Mouse (Mus musculus): Measurements from ENCODE around the gene Msi1. TPM values are rescaled to one million over a fixed set of nuclear protein-coding genes. Genes with fewer than 3 reads are reported as not detected.
A peak's percentile ranks its signal among the peaks of the same experiment; 100 is the strongest.

The Msi1 gene
- total and polyA plus RNA-seq, 3 experiments = 3.5 to 5.7 TPM; not detected in 1

- TF ChIP-seq POLR2A (IDR thresholded peaks at IDR 0.05; ENCODE audit: control insufficient read depth in 1 of 2, insufficient read depth in 1 of 2, low read depth in 1 of 2, low read length in 2 of 2, poor library complexity in 1 of 2) (peak in 1 of 2 experiments; percentile 29; a peak in 1 of 4 replicates), MAZ (IDR thresholded peaks at IDR 0.05; ENCODE audit: low read depth, low read length) (peak; percentile 67; the same call in 1 of the 2 replicates), TBP (IDR thresholded peaks at IDR 0.05; ENCODE audit: low read depth, low read length) (peak; percentile 70), NRF1 (IDR thresholded peaks at IDR 0.05; ENCODE audit: insufficient read depth, low read depth, low read length, poor library complexity, severe bottlenecking) (no peak), ZMIZ1 (IDR thresholded peaks at IDR 0.05; ENCODE audit: low read depth, low read length) (no peak), SIN3A (IDR thresholded peaks at IDR 0.05; ENCODE audit: low read length) (no peak; the same call in 1 of the 2 replicates), BHLHE40 (IDR thresholded peaks at IDR 0.05; ENCODE audit: borderline replicate concordance, low read depth, low read length) (no peak)
Observed at GRCm38 (mm10) chr5:115465642-115466420, 36.4 kb downstream of the Msi1 start, which contains the start of gene Pla2g1b (continued).

GRCm38 (mm10) chr5:115469791-115470190, 40.4 kb downstream of the Msi1 start:
- no peaks in the 10 kb centered on the region for H3K27me3 ChIP-seq (ENCODE audit: control insufficient read depth in 1 of 2, insufficient read depth in 2 of 2, low read length in 2 of 2)
- H3K27ac ChIP-seq (ENCODE audit: control insufficient read depth, low read depth, low read length) = no peak overlapping the region
- no peak overlapping the region for H3K9ac ChIP-seq (ENCODE audit: control insufficient read depth, low read depth, low read length, poor library complexity, severe bottlenecking)
- H3K9me3 ChIP-seq (replicated peaks; ENCODE audit: insufficient read depth, low read length) = no peaks in the 10 kb centered on the region
- H3K4me1 ChIP-seq (ENCODE audit: control insufficient read depth in 1 of 2, insufficient read depth in 2 of 2, low read length in 2 of 2) = peaks cover 2 to 10% of the 10 kb centered on the region in 2 experiments; a peak in 2 of 4 replicates
- no peak for DNase-seq (ENCODE audit: low read depth, low spot score)
- no peak for TF ChIP-seq SIN3A (IDR thresholded peaks at IDR 0.05; ENCODE audit: low read length)
- no peak for TF ChIP-seq HCFC1 (IDR thresholded peaks at IDR 0.05; ENCODE audit: low read depth, low read length)
- no peak for TF ChIP-seq SMC3 (IDR thresholded peaks at IDR 0.05; ENCODE audit: low read depth, low read length)
- TF ChIP-seq ETS1 (IDR thresholded peaks at IDR 0.05; ENCODE audit: low read depth, low read length) = no peak
- TF ChIP-seq MXI1 (IDR thresholded peaks at IDR 0.05; ENCODE audit: low read depth, low read length) = no peak
- TF ChIP-seq POLR2AphosphoS2 (IDR thresholded peaks at IDR 0.05; ENCODE audit: low read length) = no peak
- no peak for TF ChIP-seq MEF2A (IDR thresholded peaks at IDR 0.05; ENCODE audit: extremely low read depth, insufficient replicate concordance, low read depth, low read length, poor library complexity, severe bottlenecking)
- TF ChIP-seq GABPA (IDR thresholded peaks at IDR 0.05; ENCODE audit: low read depth, low read length) = no peak
- TF ChIP-seq GATA1 (IDR thresholded peaks at IDR 0.05; ENCODE audit: low read depth, low read length) = no peak
- TF ChIP-seq TBP (IDR thresholded peaks at IDR 0.05; ENCODE audit: low read depth, low read length) = no peak
- TF ChIP-seq USF2 (IDR thresholded peaks at IDR 0.05; ENCODE audit: borderline replicate concordance in 1 of 2, insufficient read depth in 1 of 2, low read depth in 1 of 2, low read length in 2 of 2) = no peak
- TF ChIP-seq TCF12 (IDR thresholded peaks at IDR 0.05; ENCODE audit: low read depth, low read length) = no peak
- no peak for TF ChIP-seq CHD1 (IDR thresholded peaks at IDR 0.05; ENCODE audit: low read depth, low read length)
- peaks cover 0 to 7% of the 10 kb centered on the region in 2 experiments; a peak in 2 of 4 replicates for H3K36me3 ChIP-seq (ENCODE audit: control insufficient read depth in 1 of 2, insufficient read depth in 2 of 2, low read length in 2 of 2)
- no peak overlapping the region for H3K4me3 ChIP-seq (ENCODE audit: control insufficient read depth in 1 of 2, insufficient read depth in 1 of 2, low read depth in 2 of 2, low read length in 2 of 2)
- no peaks in the 10 kb centered on the region for H3K79me2 ChIP-seq (ENCODE audit: control insufficient read depth, insufficient read depth, low read length, poor library complexity)

Data from MEL (cell line).